Mouse (Mus musculus) ovary, adult 18-20 months (tissue): Measurements from ENCODE around the gene Homez.

ENCODE experiments used
- DNase-seq: peaks from one replicate; pipeline ENCODE4 v3.0.0; 2022; ENCODE audit warnings: low spot score, mixed read lengths

The Homez gene

DNA sequence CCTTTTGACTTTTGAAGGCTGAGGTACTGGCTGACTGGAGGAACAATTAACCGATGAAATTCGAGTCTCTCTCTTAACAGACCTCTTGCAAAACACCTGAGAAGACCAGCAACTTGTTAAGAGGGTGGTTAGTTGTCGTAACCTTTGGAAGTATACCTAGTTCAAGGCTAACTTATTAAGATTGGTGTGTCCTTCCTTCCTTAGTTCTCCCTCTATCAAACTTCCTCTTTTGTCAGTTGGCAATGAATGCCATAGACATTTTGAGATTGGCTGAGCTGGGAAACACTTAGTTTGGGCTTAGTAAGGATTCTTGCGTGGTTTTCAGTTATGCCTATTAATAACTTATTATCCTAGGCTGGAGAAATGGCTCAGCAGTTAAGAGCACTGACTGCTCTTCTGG, 2.7 kb downstream of the Homez start:
- no peak for DNase-seq

DNA sequence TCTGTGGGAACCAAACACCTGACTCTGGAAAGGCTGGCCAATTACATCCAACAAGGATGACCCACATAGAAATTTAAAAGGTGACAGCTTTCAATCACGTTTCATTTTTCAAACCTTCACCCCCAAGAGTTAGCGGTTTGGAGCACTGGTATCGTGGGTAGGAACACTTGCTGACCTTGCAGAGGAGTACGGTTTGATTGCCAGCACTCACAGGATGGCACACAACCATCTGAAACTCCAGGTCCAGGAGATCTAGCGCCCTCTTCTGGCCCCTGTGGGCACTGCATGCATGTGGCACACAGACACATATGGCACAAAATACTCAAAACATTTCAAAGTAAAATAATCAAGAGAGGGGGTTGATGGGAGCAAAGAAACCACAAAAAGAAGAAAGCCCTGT, 3.8 kb downstream of the Homez start:
- DNase-seq: no peak

DNA sequence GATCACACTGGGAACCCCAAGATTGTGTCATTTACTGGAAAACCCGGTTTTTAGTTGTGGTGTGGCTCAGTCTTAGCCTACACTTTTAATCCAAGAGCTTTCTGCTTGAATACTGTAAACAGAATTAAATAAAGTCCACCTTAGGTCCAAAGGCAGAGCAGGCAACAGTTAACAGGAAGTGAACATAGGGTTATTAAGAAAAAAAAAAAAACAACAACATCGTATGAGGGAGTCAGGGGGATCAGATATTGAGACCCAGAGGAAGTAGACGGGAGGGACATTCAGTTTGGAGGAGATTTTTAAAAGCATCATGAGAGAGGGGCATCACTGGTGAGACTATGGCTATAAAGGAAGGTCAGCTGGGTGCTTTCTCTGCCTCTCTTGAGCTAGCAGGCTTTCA, 4.5 kb downstream of the Homez start:
- no peak for DNase-seq

DNA sequence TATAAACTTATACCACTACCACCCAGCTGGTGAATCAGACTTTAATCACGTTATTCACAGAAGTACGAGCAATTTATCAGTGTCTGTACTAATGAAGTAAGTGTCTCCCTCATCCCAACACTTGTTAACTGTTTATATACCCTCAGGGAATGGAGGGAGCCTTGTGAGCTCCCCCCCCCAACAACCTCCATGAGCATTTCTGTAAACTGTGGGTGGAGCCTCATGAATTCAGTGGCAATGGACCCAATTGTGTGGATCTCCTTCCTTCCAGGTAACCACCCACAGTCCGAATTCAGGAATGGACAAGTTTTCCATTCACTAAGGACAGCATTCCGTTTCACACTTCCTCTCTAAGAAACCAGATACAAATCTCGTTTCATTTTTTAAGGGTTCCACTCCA, 5.1 kb downstream of the Homez start:
- DNase-seq: no peak

DNA sequence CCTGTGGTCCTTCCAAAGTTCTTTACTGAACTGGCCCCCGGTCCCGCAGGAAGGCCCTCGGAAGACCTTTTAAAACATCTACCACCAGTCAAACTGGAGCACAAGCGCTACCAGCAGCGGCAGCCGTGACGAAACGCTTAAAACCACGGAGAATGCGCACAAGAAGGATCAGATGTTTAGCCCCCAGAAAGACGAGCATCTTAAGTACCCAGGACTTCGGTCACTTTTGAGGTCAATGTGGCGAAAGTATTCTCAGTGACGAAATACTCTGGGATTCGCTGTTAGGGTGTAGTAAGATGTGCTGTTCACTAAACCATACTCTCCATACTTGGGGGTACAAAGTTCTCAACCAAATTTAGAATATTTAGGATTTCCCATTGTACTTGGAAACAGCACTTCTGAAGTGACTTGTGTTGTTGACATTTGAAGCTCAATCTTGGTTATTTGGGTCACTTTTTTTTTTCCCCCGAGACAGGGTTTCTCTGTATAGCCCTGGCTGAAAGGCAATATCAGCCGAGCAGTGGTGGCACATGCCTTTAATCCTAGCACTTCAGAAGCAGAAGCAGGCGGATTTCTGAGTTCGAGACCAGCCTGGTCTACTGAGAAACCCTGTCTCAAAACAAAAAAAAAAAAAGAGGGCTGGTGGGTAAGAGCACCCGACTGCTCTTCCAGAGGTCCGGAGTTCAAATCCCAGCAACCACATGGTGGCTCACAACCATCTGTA, 6.3 kb downstream of the Homez start:
- no peak for DNase-seq

DNA sequence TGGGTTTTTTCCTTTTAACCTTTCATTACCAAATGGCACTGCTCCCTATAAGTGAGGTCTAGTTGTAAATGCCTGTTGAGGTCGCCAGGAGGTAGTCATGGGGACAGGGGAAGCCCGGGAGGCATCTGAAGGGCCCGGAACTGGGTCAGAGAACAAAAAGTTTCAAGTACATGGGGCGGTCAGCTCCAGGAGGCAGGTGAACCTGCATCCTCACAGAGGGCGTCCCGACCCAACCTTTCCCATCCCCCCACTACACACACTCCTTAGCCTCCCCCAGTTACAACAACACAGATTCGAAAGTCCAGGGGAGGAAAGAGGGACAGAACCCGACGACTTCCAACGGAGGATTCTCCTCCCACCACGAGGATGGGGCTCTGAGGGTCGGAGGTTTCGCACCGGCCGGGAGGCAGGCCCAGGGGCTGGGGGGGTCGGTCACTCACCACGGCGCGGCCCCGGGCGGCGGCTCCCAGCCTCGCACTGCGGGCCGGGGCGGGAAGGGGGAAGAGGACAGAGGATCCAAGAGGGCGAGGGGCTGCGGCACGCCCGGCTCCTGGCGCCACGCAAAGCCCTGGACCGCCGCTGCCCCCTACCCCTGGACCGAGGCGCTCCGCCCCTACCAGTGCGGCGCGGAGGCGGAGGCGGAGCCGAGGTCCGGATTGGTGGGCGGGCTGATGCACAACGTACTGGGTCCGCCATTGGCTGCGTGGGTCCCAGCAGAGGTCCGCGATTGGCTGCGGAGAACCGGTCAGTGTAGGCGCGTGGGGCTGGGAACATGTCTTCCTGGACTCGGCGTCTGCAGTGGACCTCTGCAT, 7.1 kb downstream of the Homez start:
- peak; percentile 88 for DNase-seq

DNA sequence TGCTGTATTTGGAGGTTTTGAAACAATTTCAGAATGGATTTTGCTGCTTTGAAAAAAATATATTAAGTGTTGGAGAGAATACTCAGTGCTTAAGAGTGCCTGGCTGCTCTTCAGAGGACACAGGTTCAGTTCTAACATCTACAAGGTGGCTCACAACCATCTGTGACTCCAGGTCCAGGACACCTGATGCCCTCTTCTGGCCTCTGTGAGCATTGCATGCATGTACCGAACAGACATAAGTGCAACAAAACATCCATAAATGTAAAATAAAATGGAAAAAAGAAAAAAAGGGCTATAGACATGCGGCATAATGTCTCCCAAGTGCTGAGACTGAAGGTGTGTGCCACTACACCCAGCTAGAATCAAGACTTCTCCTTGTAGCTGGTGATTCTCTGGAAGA, 10.2 kb downstream of the Homez start:
- no peak for DNase-seq

DNA sequence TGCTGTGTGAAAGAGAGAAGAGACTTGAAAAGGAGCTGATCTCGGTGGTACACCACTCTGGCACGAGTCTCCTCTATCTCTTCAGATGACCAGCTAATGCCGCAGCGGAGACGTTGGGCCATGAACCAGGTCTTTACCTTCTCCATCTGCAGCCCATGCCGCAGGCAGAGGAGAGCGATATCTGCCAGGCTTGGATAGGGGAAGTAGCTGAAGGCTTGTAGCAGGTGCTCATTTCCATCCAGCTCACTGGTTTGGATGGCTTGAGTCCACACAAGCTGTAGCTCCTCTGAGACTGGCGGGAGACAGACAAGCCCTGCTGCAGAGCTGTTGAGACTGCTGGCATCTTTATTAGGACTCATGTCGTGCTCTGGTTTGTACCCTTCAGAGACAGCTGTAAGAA, 12.9 kb downstream of the Homez start:
- DNase-seq: no peak

DNA sequence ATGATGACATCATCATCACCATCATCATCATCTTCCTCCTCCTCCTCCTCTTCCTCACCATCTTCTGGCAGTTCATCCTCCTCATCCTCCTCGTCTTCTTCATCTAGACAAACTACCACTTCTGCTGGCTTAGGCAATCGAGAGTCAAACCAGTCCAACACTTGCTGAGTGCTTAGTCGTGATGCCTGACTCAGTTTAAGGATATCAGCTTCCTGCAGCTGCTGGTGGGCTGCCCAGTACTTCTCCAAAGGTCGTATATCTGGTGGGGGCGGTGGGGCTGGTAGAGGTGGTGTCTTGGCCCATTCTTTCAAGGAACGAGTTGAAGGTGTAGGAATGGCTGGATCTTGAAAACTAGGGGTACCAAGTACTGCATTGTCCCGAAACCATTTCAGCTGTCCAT, 14.1 kb downstream of the Homez start:
- DNase-seq: no peak

DNA sequence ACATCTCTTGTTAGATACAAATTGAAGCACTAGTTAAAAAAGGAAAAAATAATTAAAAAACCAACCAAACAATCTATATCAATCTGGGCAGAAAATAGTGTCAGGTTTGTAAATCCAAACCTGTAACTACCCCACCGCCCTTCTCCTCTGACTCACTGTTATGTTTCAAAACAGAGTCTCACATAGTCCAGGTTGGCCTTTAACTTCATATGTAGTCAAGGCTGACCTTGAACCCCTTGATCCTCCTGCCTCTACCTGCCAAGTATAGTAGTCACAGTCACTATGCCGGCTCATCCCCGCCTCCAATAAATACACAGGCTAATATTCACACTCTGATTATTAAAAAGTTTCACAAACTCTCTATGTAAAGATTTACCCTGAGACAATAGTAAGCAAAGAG, 15.0 kb downstream of the Homez start:
- DNase-seq: no peak

DNA sequence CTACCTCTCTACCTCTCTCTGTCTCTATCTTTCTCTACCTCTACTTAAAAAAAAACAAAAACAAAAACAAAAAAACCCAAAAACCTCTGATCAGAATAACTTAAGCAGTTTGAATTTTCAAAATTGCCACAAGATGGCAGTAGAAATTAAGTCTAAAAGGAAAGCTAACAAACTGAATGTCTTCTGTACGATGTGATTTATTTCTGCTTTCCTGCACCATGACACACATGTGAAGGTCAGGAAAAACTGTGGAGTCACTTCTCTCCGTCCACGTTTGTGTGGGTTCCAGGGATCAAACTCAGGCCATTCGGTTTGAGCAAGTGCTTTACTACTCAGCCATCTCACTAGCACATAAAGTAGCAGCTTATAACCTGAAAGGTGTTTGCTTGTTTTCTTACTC, 27.3 kb downstream of the Homez start:
- DNase-seq: no peak

DNA sequence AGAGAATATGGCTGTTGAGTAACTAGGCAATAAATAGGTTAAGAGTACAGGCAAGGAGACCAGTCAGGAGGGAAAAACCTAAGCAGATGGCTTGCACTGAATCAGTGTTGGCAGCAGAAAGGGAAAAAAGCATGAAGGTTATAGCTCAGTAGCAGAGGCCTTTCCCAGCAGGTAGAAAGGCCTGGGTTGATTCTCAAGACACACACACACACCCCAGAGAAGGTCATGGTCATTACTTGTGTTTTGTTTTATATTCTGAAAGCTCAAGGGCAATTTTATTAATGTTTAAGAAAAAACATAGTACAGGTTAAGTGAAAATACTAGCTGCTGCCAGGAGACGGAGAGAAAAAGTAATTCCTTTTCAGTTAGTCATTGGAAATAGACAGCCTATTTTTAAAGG, 47.0 kb downstream of the Homez start:
- DNase-seq: no peak

DNA sequence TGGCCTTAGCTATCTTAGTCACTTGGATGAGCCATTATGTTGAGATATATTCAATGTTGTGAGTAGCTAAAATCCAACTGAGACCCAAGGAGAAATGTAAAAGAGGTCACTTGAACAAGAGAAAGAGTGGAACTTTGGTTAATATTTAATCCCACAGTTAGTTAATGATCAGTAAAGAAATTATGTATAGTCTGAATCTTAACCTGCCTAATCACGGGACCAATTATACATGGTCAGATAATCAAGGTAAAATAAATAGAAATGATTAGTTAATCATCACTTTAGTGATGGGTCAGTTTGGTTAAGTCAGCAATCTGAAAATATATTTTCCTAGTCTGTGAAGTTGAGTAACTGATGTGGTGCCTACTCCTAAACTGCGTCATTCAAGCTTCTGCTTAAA, 48.5 kb downstream of the Homez start:
- DNase-seq: no peak

DNA sequence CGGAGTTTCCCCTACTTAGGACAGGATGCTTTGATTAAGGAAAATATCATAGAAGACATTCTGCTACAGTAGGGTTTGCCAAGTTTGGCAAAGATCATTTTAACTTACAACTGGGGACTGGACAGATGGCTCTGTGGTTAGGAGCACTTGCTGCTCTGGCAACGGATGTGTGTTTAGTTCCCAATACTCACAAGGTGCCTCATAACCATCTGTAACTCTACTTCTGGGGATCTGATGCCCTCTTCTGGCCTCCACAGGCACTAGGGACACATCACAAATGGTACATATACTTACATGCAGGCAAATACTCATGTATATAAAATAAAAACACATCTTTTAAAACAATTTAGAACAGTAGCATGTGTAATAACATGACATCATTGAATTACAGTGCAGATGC, 53.0 kb downstream of the Homez start:
- no peak for DNase-seq

DNA sequence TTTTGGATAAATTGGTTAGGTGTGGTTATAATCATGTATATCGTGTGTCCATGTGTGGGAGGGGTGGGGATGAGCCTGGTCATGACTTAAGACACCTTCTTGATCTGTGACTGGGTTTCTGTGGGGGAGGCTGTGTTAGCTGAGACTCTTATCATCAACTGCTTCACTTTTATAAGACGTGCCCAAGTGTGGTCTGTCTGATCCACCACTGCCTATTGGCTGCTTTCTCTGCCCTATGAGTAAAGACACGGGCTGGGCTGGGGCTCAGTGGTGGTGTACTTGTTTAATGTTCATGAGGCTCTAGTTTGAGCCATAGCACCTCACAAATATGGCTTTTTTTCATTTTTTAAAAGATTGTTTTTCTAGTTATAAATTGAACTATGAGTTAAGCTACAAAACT, 55.0 kb downstream of the Homez start:
- no peak for DNase-seq

DNA sequence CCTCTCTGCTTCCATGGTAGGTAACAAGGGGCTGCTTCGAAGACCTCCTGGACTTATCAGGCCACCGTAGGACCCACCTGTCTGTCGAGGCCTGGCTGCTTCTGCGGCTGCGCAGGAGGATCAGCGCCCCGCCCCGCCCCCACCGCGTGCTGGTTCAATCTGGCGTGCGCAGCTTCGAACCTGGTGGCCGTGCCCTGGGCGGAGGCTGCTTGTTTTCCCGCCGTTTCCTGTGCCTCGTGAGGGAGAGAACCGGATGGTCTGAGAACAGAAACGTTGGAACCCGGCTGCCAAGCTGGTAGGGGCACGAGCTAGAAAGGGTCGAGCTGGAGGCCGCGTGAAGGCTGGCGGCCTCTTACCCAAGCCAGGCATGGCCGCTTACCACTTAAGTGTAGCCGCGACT, 56.8 kb downstream of the Homez start, which contains the start of gene Rnf212b:
TSS of gene Rnf212b (plus strand) at position 151 of the 400 bp plus-strand sequence.
- DNase-seq: no peak

DNA sequence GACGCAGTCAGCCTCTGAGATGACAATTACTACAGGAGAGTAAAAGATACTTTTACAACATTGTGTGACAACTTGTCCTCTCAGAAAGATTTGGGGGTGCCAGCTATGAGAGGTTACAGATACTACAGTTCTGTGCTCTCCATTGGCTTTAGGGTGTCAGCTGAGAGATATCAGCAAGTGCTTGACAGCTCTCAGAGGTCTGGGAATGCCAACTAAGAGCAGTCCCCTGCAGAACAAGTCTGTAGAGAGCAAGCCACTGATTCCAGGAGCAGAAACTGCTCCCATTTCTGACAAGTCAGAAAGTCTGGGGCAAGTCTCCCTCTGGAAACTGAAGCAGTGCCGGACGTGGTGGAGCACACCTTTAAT, 61.1 kb downstream of the Homez start:
- no peak for DNase-seq

DNA sequence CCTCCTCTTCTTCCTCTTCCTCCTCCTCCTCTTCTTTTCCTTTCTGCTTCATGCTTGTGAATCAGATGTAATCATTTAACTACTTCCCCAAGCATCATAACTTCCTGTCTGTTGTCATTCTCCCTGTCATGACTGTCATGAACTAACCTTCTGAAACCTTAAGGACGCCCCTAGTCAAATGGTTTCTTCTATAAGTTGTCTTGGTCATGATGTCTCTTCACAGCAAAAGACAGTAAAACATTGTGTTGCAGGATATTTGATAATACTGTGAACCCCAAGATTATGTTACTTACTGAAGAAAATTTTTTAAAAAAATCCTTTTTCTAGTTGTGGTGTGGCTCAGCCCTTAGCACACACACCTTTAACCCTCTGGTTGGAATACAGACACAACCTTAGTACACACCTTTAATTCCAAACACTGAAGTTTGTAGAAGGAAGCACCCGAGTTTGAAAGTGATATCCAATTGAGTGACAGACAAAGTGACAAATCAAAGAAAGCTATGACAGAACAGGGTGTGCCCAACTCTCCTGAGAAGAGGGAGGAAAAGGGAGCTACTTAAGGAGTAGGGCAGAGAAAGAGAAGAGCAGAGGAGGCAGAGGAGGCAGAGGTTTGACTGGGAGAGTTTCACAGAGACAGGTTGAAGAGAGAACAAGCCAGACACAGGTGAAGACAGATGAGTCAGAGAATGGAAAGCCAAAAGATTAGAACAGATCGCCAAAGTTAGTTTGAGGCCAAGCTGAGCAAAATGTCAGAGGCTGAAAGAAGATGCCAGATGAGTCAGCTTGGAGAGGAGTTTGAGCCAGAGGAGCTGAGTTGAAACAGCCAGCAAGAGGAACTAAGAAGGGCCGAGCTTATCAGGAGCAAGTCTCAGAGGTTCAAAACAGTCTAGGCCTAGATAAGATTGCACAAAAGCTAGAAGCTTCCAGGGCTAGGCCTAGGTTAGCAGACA, 61.8 kb downstream of the Homez start:
- peak; percentile 34 for DNase-seq

DNA sequence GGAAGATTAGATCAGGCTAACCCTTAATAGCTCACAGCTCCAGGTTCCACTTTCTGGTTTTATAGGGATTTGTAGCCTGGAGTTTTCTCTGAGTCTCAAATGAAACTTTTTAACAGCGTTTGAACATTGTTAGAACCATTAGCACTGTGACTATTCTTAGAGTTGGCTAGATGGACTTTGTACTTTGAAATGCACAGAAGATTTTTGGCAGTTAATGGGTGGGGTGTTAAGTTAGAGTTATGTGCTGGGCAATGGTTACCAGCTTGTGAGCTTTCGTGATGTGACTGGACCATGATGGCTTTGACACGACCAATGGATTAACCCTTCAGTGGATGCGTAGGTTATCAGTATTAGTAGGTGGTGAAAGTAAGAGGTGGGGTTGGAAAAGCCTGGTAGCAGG, 64.6 kb downstream of the Homez start:
- no peak for DNase-seq
